Mouse (Mus musculus) liver, embryonic 14.5 days (tissue): ENCODE data around the gene Tmcc3. TPM values are rescaled to one million over a fixed set of nuclear protein-coding genes. Genes with fewer than 3 reads are reported as not detected.
A peak's percentile ranks its signal among the peaks of the same experiment; 100 is the strongest.

Experiments used
- ATAC-seq: fragments of 200-750 bp; cut with Nextera tagmentation; 2 replicates; pipeline ENCODE4 v1.8.0; 2017; ENCODE audit warnings: moderate number of reproducible peaks, mild to moderate bottlenecking, moderate library complexity; ENCODE audit not compliant: insufficient read depth
- DNase-seq, 3 experiments: peaks; one replicate each; pipeline ENCODE4 v3.0.0-alpha.2; 2012 to 2013; ENCODE audit warnings: low read depth in 3 of 3, low spot score in 3 of 3
- H3K27ac ChIP-seq: fragments of 300-500 bp; sonication (generic); 2 replicates; pipeline ENCODE4 v1.5.1; 2014; ENCODE audit warnings: moderate library complexity, mild to moderate bottlenecking, control low read depth, inconsistent platforms
- H3K27me3 ChIP-seq: fragments of 300-500 bp; sonication (generic); 2 replicates; pipeline ENCODE4 v1.6.1; 2014; ENCODE audit warnings: mild to moderate bottlenecking, low read length, moderate library complexity; ENCODE audit not compliant: control insufficient read depth, insufficient read depth
- H3K36me3 ChIP-seq: fragments of 300-500 bp; sonication (generic); replicated peaks from 2 replicates; pipeline ENCODE4 v1.6.1; 2014; ENCODE audit warnings: low read depth; ENCODE audit not compliant: control insufficient read depth, insufficient read depth
- H3K4me1 ChIP-seq, 2 experiments: fragments of 200-500 bp in 1 of 2; fragments of 300-500 bp in 1 of 2; sonication (generic) in 1 of 2; replicated peaks; 2 replicates each; pipeline ENCODE4 v1.6.1; 2012 to 2014; ENCODE audit warnings: antibody characterized with exemption in 1 of 2, inconsistent platforms in 1 of 2, low read length in 1 of 2; ENCODE audit not compliant: control insufficient read depth in 2 of 2, insufficient read depth in 2 of 2
- H3K4me2 ChIP-seq: fragments of 300-500 bp; sonication (generic); 2 replicates; pipeline ENCODE4 v1.6.1; 2014; ENCODE audit warnings: low read depth, mild to moderate bottlenecking, control low read depth, moderate library complexity
- H3K4me3 ChIP-seq, 2 experiments: fragments of 200-500 bp in 1 of 2; fragments of 300-500 bp in 1 of 2; sonication (generic) in 1 of 2; 2 replicates each; pipeline ENCODE4 v1.5.1; 2012 to 2014; ENCODE audit warnings: low read depth in 2 of 2, low read length in 2 of 2, mild to moderate bottlenecking in 2 of 2, control low read depth in 1 of 2, inconsistent platforms in 1 of 2, moderate library complexity in 1 of 2; ENCODE audit not compliant: insufficient read depth in 1 of 2
- H3K9ac ChIP-seq: fragments of 300-500 bp; sonication (generic); replicated peaks from 2 replicates; pipeline ENCODE4 v1.6.1; 2014; ENCODE audit warnings: mild to moderate bottlenecking, control low read depth, moderate library complexity
- H3K9me3 ChIP-seq: fragments of 300-500 bp; sonication (generic); 2 replicates; pipeline ENCODE4 v1.6.1; 2016; ENCODE audit warnings: low read length, mixed read lengths; ENCODE audit not compliant: control insufficient read depth
- CTCF ChIP-seq: IDR thresholded peaks from 2 replicates; pipeline ENCODE4 v1.5.1; 2016; ENCODE audit warnings: antibody characterized with exemption, low read depth, control low read depth
- EP300 ChIP-seq: IDR thresholded peaks from 2 replicates; pipeline ENCODE4 v1.6.1; 2016; ENCODE audit warnings: antibody characterized with exemption, low read depth
- whole genome bisulfite sequencing: fragments of 180-500 bp; shearing (Covaris S2); extraction: QIAGEN DNeasy Blood & Tissue Kit; methylation state at CpG from one replicate; pipeline ENCODE4 v1.1.7; 2014; ENCODE audit not compliant: insufficient replicate concordance; 5-methylcytosine and 5-hydroxymethylcytosine counted together
- polyA plus RNA-seq, 2 experiments: library from polyadenylated mRNA; depleted of rRNA in 1 of 2; stranded (reverse) in 1 of 2; unstranded in 1 of 2; fragments of >200 nt; fragmentation: Nextera tagmentation in 1 of 2; extraction: Ambion mirVana in 1 of 2; gene quantifications; 2 replicates each; pipeline versions ENCODE4 v1.2.1 to v1.2.3; 2012 to 2014

Tmcc3 gene
- polyA plus RNA-seq, 2 experiments: 1.4 to 2.6 TPM

GRCm38 (mm10) chr10:94415950-94416844 lies 104.4 kb downstream of the Tmcc3 start:
- Histone ChIP-seq H3K4me2 (no peak overlapping the region), H3K4me1 (no peaks in the 10 kb centered on the region), H3K36me3 (no peaks in the 10 kb centered on the region), H3K9ac (no peak overlapping the region), H3K9me3 (no peaks in the 10 kb centered on the region), H3K27ac (no peak overlapping the region), H3K27me3 (no peaks in the 10 kb centered on the region), H3K4me3 (no peak overlapping the region)
- 43% methylated on average over 22 of the region's 22 CpGs for WGBS
- DNase-seq (no peak), ATAC-seq (no peak)
- TF ChIP-seq EP300: no peak
- TF ChIP-seq CTCF: no peak

- Histone ChIP-seq H3K27me3 (no peaks in the 10 kb centered on the region), H3K9me3 (no peaks in the 10 kb centered on the region), H3K4me1 (no peaks in the 10 kb centered on the region), H3K27ac (no peak overlapping the region), H3K9ac (no peak overlapping the region), H3K4me2 (no peak overlapping the region), H3K4me3 (no peak overlapping the region), H3K36me3 (no peaks in the 10 kb centered on the region)
- DNase-seq: no peak
- ATAC-seq: no peak
- TF ChIP-seq EP300: no peak
- TF ChIP-seq CTCF: no peak
- whole genome bisulfite sequencing: 18% methylated on average over 4 of the region's 4 CpGs
These were observed 105.9 kb downstream of the Tmcc3 start for GRCm38 (mm10) chr10:94417643-94418042.

DNA sequence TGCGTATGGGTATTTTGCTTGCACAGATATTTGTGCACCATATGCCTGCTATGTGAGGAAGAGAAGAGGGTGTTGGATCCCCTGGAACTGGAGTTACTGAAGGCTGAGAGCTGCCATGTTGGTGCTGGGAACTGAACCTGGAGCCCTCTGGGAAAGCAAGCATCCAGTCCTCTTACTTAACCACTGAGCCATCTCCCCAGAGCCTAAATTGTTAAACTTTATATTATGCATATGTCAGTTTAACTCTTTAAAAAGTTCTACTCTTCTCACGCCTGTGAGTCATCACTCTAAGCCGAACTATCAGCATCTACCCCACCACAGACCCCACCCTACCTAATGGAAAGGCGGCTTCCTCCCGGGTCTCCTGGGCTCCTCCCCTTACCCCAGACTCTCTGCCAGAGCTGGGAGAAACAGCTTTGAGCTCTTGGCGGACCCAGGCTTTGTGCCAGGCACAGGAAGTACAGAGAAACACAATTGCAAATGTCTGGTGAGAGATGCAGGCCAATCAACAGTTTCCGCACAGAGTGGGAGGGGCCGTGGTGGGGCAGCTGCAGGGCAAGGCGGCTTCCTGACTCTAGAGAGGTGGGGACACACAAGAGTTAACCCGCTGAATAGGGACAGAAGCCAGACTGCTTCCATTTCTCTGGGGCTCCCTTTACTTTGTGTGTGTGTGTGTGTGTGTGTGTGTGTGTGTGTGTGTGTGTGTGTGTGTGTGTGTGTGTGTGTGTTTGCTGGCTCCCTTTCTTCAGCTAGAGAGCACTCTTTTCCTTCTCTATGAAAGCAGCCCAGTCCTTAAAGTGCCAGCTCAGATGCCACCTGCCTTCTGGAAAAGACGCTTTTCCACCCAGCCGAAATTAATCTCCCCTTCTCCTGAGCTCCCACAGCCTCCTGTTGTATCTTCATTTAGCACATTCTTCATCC lies 114.5 kb downstream of the Tmcc3 start:
- Histone ChIP-seq H3K27ac (no peak overlapping the region), H3K4me2 (no peak overlapping the region), H3K4me1 (no peaks in the 10 kb centered on the region), H3K9me3 (no peaks in the 10 kb centered on the region), H3K9ac (no peak overlapping the region), H3K36me3 (no peaks in the 10 kb centered on the region), H3K4me3 (no peak overlapping the region), H3K27me3 (no peaks in the 10 kb centered on the region)
- 28% methylated on average over 12 of the region's 12 CpGs for WGBS
- ATAC-seq: no peak
- DNase-seq: peak in 1 of 3 experiments; percentile 3
- TF ChIP-seq EP300 (no peak), CTCF (no peak)

GRCm38 (mm10) chr10:94426921-94427270 lies 115.1 kb downstream of the Tmcc3 start:
- DNase-seq (no peak), ATAC-seq (no peak)
- TF ChIP-seq CTCF (no peak), EP300 (no peak)
- H3K27me3 ChIP-seq: no peaks in the 10 kb centered on the region
- H3K9me3 ChIP-seq: no peaks in the 10 kb centered on the region
- no peak overlapping the region for H3K4me2 ChIP-seq
- WGBS: 74% methylated on average over 15 of the region's 15 CpGs
- no peak overlapping the region for H3K4me3 ChIP-seq
- H3K36me3 ChIP-seq: no peaks in the 10 kb centered on the region
- H3K4me1 ChIP-seq: no peaks in the 10 kb centered on the region
- no peak overlapping the region for H3K9ac ChIP-seq
- H3K27ac ChIP-seq: no peak overlapping the region
